9 mouse cellular contexts compared by ENCODE assay signal in the genomic region with DNA sequence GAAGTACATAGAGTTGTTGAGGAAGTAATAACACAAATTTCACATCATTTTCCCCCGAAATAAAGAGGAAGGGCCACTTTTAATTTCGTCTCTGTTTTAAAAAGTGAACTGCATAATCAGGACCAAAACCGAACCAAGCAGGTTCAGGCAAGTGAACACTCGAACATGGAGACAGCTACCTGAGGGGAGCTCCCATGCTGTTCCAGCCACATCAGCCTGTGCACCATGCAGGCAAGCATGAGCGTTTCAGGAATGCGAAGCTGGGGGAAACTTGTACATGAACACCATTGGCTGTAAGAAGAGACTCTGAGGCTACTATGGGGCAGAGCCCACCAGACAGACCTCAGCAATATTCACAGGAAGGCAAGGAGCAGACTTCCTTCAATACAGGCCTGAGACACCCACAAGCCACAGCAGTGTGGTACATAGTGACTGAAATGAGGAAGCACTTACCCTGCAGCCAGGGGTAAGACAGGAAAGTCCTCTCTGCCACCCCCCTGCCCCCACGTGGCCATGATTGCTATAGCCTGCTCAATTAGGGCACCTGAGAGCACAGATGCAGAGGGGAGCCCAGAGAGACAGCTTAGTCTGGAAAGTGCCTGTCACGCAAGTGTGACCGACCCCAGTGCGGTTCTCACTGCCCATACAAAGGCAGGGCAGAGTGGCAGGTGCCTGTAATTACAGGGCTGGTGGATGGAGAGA. TPM values are rescaled to one million over a fixed set of nuclear protein-coding genes. Genes with fewer than 3 reads are reported as not detected.
DNase-seq lines count a peak whose midpoint lies in the region; ATAC-seq and TF ChIP-seq lines count a peak whose summit lies in the region.
"Had no signal": no experiment of that assay in that cellular context is flagged by ENCODE, and none has a peak within 500 bp of the region (broad histone marks: within the 10 kb centered on the region; RNA-seq: fewer than 3 reads in every experiment).

No protein-coding gene starts in this region.

- no peak overlapping the region for H3K9ac ChIP-seq in intestine, postnatal 0 days (ENCODE audit: low read depth, low read length)
- no peak overlapping the region for H3K9ac ChIP-seq in intestine, embryonic 16.5 days (ENCODE audit: low read depth, low read length)
- no peak overlapping the region for H3K9ac ChIP-seq in limb, embryonic 13.5 days
- no peak overlapping the region for H3K9ac ChIP-seq in intestine, embryonic 15.5 days
- no peak overlapping the region for H3K9ac ChIP-seq in forebrain, embryonic 11.5 days (ENCODE audit: low read length)

- H3K9me3 ChIP-seq in intestine, postnatal 0 days (ENCODE audit: control insufficient read depth): no peaks in the 10 kb centered on the region
- no peaks in the 10 kb centered on the region for H3K9me3 ChIP-seq in intestine, embryonic 16.5 days (ENCODE audit: control insufficient read depth, low read length)
- no peaks in the 10 kb centered on the region for H3K9me3 ChIP-seq in limb, embryonic 13.5 days
- no peaks in the 10 kb centered on the region for H3K9me3 ChIP-seq in intestine, embryonic 15.5 days
- no peaks in the 10 kb centered on the region for H3K9me3 ChIP-seq in forebrain, embryonic 11.5 days (ENCODE audit: control insufficient read depth, low read length)

- H3K4me3 ChIP-seq in intestine, postnatal 0 days (ENCODE audit: low read depth, low read length): no peak overlapping the region
- H3K4me3 ChIP-seq in intestine, embryonic 16.5 days (ENCODE audit: low read length): no peak overlapping the region
- no peak overlapping the region for H3K4me3 ChIP-seq in limb, embryonic 13.5 days
- H3K4me3 ChIP-seq in intestine, embryonic 15.5 days (replicated peaks): no peak overlapping the region
- H3K4me3 ChIP-seq in forebrain, embryonic 11.5 days (ENCODE audit: low read depth, low read length): no peak overlapping the region

- no peak for DNase-seq in adrenal gland, postnatal 36 days
- no peak for DNase-seq in forebrain, embryonic 11.5 days (ENCODE audit: low spot score)

- no peak overlapping the region for H3K27ac ChIP-seq in intestine, postnatal 0 days (ENCODE audit: low read depth, low read length)
- no peak overlapping the region for H3K27ac ChIP-seq in intestine, embryonic 16.5 days (ENCODE audit: low read length)
- H3K27ac ChIP-seq in limb, embryonic 13.5 days: 0 out of 2 replicates have a peak overlapping the region, but pooled peaks have one; percentile 15
- H3K27ac ChIP-seq in intestine, embryonic 15.5 days: no peak overlapping the region
- no peak overlapping the region for H3K27ac ChIP-seq in forebrain, embryonic 11.5 days (ENCODE audit: low read depth, low read length)

- H3K4me2 ChIP-seq in intestine, postnatal 0 days (replicated peaks; ENCODE audit: low read depth): no peak overlapping the region
- H3K4me2 ChIP-seq in intestine, embryonic 16.5 days (ENCODE audit: low read depth, low read length): no peak overlapping the region
- no peak overlapping the region for H3K4me2 ChIP-seq in limb, embryonic 13.5 days (replicated peaks)
- H3K4me2 ChIP-seq in intestine, embryonic 15.5 days (replicated peaks): no peak overlapping the region
- H3K4me2 ChIP-seq in forebrain, embryonic 11.5 days (ENCODE audit: low read depth, low read length, severe bottlenecking): no peak overlapping the region

- TF ChIP-seq CTCF in intestine, postnatal 0 days (IDR thresholded peaks at IDR 0.05; ENCODE audit: low read depth): peak; percentile 43

- H3K27me3 ChIP-seq in intestine, postnatal 0 days (replicated peaks; ENCODE audit: control insufficient read depth, insufficient read depth, low read length): no peaks in the 10 kb centered on the region
- no peaks in the 10 kb centered on the region for H3K27me3 ChIP-seq in intestine, embryonic 16.5 days (replicated peaks; ENCODE audit: control insufficient read depth, insufficient read depth, low read length)
- H3K27me3 ChIP-seq in limb, embryonic 13.5 days: no peaks in the 10 kb centered on the region
- H3K27me3 ChIP-seq in intestine, embryonic 15.5 days (replicated peaks): no peaks in the 10 kb centered on the region
- H3K27me3 ChIP-seq in forebrain, embryonic 11.5 days (ENCODE audit: control insufficient read depth, insufficient read depth, low read length): no peaks in the 10 kb centered on the region

- 59% methylated on average over 10 of the region's 10 CpGs for WGBS in intestine, postnatal 0 days
- 56% methylated on average over 10 of the region's 10 CpGs for WGBS in intestine, embryonic 16.5 days
- WGBS in limb, embryonic 13.5 days: 45% methylated on average over 10 of the region's 10 CpGs
- WGBS in intestine, embryonic 15.5 days: 56% methylated on average over 10 of the region's 10 CpGs
- 59% methylated on average over 10 of the region's 10 CpGs for WGBS in forebrain, embryonic 11.5 days

- no peak for ATAC-seq in intestine, postnatal 0 days
- no peak for ATAC-seq in intestine, embryonic 16.5 days
- peak; percentile 60 for ATAC-seq in CD4-positive, CD25-positive, alpha-beta regulatory T cell, adult 4 months
- no peak for ATAC-seq in limb, embryonic 13.5 days (ENCODE audit: low FRiP score, low read depth)
- peak; percentile 97 for ATAC-seq in neutrophil, adult 5-6 weeks (ENCODE audit: extremely low read depth, insufficient number of reproducible peaks, low FRiP score, poor library complexity, severe bottlenecking)
- ATAC-seq in intestine, embryonic 15.5 days: no peak
- ATAC-seq in forebrain, embryonic 11.5 days (replicated peaks; ENCODE audit: low FRiP score): no peak

- H3K4me1 ChIP-seq in intestine, postnatal 0 days (replicated peaks; ENCODE audit: control insufficient read depth, insufficient read depth, low read length): no peaks in the 10 kb centered on the region; the same call in 1 of the 2 replicates
- H3K4me1 ChIP-seq in intestine, embryonic 16.5 days (ENCODE audit: control insufficient read depth, insufficient read depth, low read length): no peaks in the 10 kb centered on the region
- peaks cover 13% of the 10 kb centered on the region for H3K4me1 ChIP-seq in limb, embryonic 13.5 days
- peaks cover 7% of the 10 kb centered on the region; the same call in 1 of the 2 replicates for H3K4me1 ChIP-seq in intestine, embryonic 15.5 days (replicated peaks)
- H3K4me1 ChIP-seq in forebrain, embryonic 11.5 days (replicated peaks; ENCODE audit: control insufficient read depth, insufficient read depth, low read length): no peaks in the 10 kb centered on the region

- H3K36me3 ChIP-seq in intestine, postnatal 0 days (ENCODE audit: control insufficient read depth, insufficient read depth): no peaks in the 10 kb centered on the region
- H3K36me3 ChIP-seq in intestine, embryonic 16.5 days (ENCODE audit: control insufficient read depth, insufficient read depth, low read length): no peaks in the 10 kb centered on the region
- H3K36me3 ChIP-seq in limb, embryonic 13.5 days: no peaks in the 10 kb centered on the region
- H3K36me3 ChIP-seq in intestine, embryonic 15.5 days: no peaks in the 10 kb centered on the region
- H3K36me3 ChIP-seq in forebrain, embryonic 11.5 days (ENCODE audit: control insufficient read depth, insufficient read depth, low read length): no peaks in the 10 kb centered on the region

RNA-seq across cellular contexts. Expression of gene Ifitm10, which starts 33.1 kb away (rescaled TPM):
- 1.5 and 1.6 TPM in 2 replicates for polyA plus RNA-seq in intestine, postnatal 0 days (2015; fragmentation: Nextera tagmentation; extraction: Ambion mirVana)
- polyA plus RNA-seq in intestine, embryonic 16.5 days (2015; fragmentation: Nextera tagmentation; extraction: Ambion mirVana): 1.8 and 2.4 TPM in 2 replicates
- polyA plus RNA-seq in CD4-positive, CD25-positive, alpha-beta regulatory T cell, adult 4 months (2017; shearing (Covaris generic)): under 1 TPM in 1 of 2 experiments, not detected in 1; 0.91 TPM
- polyA plus RNA-seq in limb, embryonic 13.5 days (2015; fragmentation: Nextera tagmentation; extraction: Ambion mirVana): 1.1 and 1.5 TPM in 2 replicates
- 0.81 and 0.86 TPM in 2 replicates for total RNA-seq in neutrophil, adult 5-6 weeks (2017)
- 1 to 10 TPM; 3.0 to 4.4 TPM for total RNA-seq in adrenal gland, postnatal 36 days (2021)
- 1.9 and 2.0 TPM in 2 replicates for polyA plus RNA-seq in intestine, embryonic 15.5 days (2015; fragmentation: Nextera tagmentation; extraction: Ambion mirVana)
- polyA plus RNA-seq in forebrain, embryonic 11.5 days (2014; fragmentation: Nextera tagmentation; extraction: Ambion mirVana): 0.24 and 0.32 TPM in 2 replicates

RNA-seq across cellular contexts. Expression of gene Krtap5-4, which starts 37.1 kb away (rescaled TPM):
- not detected in 2 replicates for polyA plus RNA-seq in intestine, postnatal 0 days (2015; fragmentation: Nextera tagmentation; extraction: Ambion mirVana)
- polyA plus RNA-seq in intestine, embryonic 16.5 days (2015; fragmentation: Nextera tagmentation; extraction: Ambion mirVana): not detected in 2 replicates
- not detected for polyA plus RNA-seq in CD4-positive, CD25-positive, alpha-beta regulatory T cell, adult 4 months (2017; shearing (Covaris generic))
- not detected in 2 replicates for polyA plus RNA-seq in limb, embryonic 13.5 days (2015; fragmentation: Nextera tagmentation; extraction: Ambion mirVana)
- not detected in 2 replicates for total RNA-seq in neutrophil, adult 5-6 weeks (2017)
- not detected for total RNA-seq in adrenal gland, postnatal 36 days (2021)
- polyA plus RNA-seq in intestine, embryonic 15.5 days (2015; fragmentation: Nextera tagmentation; extraction: Ambion mirVana): not detected in 2 replicates
- polyA plus RNA-seq in forebrain, embryonic 11.5 days (2014; fragmentation: Nextera tagmentation; extraction: Ambion mirVana): not detected in 2 replicates
- polyA plus RNA-seq: intestine, embryonic 14.5 days had no signal

RNA-seq across cellular contexts. Expression of gene Gm49369, which starts 42.0 kb away (rescaled TPM):
- polyA plus RNA-seq in intestine, postnatal 0 days (2015; fragmentation: Nextera tagmentation; extraction: Ambion mirVana): not detected in 2 replicates
- polyA plus RNA-seq in intestine, embryonic 16.5 days (2015; fragmentation: Nextera tagmentation; extraction: Ambion mirVana): 0.43 and 2.3 TPM in 2 replicates
- not detected for polyA plus RNA-seq in CD4-positive, CD25-positive, alpha-beta regulatory T cell, adult 4 months (2017; shearing (Covaris generic))
- not detected in 2 replicates for polyA plus RNA-seq in limb, embryonic 13.5 days (2015; fragmentation: Nextera tagmentation; extraction: Ambion mirVana)
- 494 and 495 TPM in 2 replicates for total RNA-seq in neutrophil, adult 5-6 weeks (2017)
- total RNA-seq in adrenal gland, postnatal 36 days (2021): 1 to 10 TPM; 2.6 to 3.3 TPM
- 1.2 and 1.9 TPM in 2 replicates for polyA plus RNA-seq in intestine, embryonic 15.5 days (2015; fragmentation: Nextera tagmentation; extraction: Ambion mirVana)
- not detected in 2 replicates for polyA plus RNA-seq in forebrain, embryonic 11.5 days (2014; fragmentation: Nextera tagmentation; extraction: Ambion mirVana)
- polyA plus RNA-seq: intestine, embryonic 14.5 days had no signal

RNA-seq across cellular contexts. Expression of gene Krtap5-1, which starts 43.5 kb away (rescaled TPM):
- polyA plus RNA-seq in intestine, postnatal 0 days (2015; fragmentation: Nextera tagmentation; extraction: Ambion mirVana): not detected in 2 replicates
- not detected in 2 replicates for polyA plus RNA-seq in intestine, embryonic 16.5 days (2015; fragmentation: Nextera tagmentation; extraction: Ambion mirVana)
- not detected for polyA plus RNA-seq in CD4-positive, CD25-positive, alpha-beta regulatory T cell, adult 4 months (2017; shearing (Covaris generic))
- not detected in 2 replicates for polyA plus RNA-seq in limb, embryonic 13.5 days (2015; fragmentation: Nextera tagmentation; extraction: Ambion mirVana)
- total RNA-seq in neutrophil, adult 5-6 weeks (2017): not detected in 2 replicates
- total RNA-seq in adrenal gland, postnatal 36 days (2021): not detected
- not detected in 2 replicates for polyA plus RNA-seq in intestine, embryonic 15.5 days (2015; fragmentation: Nextera tagmentation; extraction: Ambion mirVana)
- polyA plus RNA-seq in forebrain, embryonic 11.5 days (2014; fragmentation: Nextera tagmentation; extraction: Ambion mirVana): not detected in 2 replicates

RNA-seq across cellular contexts. Expression of gene Ctsd, which starts 47.4 kb away (rescaled TPM):
- polyA plus RNA-seq in intestine, postnatal 0 days (2015; fragmentation: Nextera tagmentation; extraction: Ambion mirVana): 479 and 496 TPM in 2 replicates
- polyA plus RNA-seq in intestine, embryonic 16.5 days (2015; fragmentation: Nextera tagmentation; extraction: Ambion mirVana): 395 and 444 TPM in 2 replicates
- 100 to 1,000 TPM; 277 to 325 TPM for polyA plus RNA-seq in CD4-positive, CD25-positive, alpha-beta regulatory T cell, adult 4 months (2017; shearing (Covaris generic))
- polyA plus RNA-seq in limb, embryonic 13.5 days (2015; fragmentation: Nextera tagmentation; extraction: Ambion mirVana): 228 and 241 TPM in 2 replicates
- 408 and 447 TPM in 2 replicates for total RNA-seq in neutrophil, adult 5-6 weeks (2017)
- 1,000 to 10,000 TPM in 1 of 2 experiments, 100 to 1,000 TPM in 1; 932 to 1,123 TPM for total RNA-seq in adrenal gland, postnatal 36 days (2021)
- polyA plus RNA-seq in intestine, embryonic 15.5 days (2015; fragmentation: Nextera tagmentation; extraction: Ambion mirVana): 282 and 329 TPM in 2 replicates
- polyA plus RNA-seq in forebrain, embryonic 11.5 days (2014; fragmentation: Nextera tagmentation; extraction: Ambion mirVana): 129 and 147 TPM in 2 replicates

Comparison
In these comparisons a context has a peak if more than half of its experiments do, and no peak if none do; other contexts are left out.
1. ATAC-seq: peak in CD4-positive, CD25-positive, alpha-beta regulatory T cell, adult 4 months (single experiment) and neutrophil, adult 5-6 weeks (single experiment); none in intestine, postnatal 0 days (single experiment), intestine, embryonic 16.5 days (single experiment), limb, embryonic 13.5 days (single experiment), intestine, embryonic 15.5 days (single experiment) and forebrain, embryonic 11.5 days (single experiment).